Mouse (Mus musculus): ENCODE data around the gene Tbc1d7. TPM values are rescaled to one million over a fixed set of nuclear protein-coding genes. Genes with fewer than 3 reads are reported as not detected.

Tbc1d7 gene
- polyA plus RNA-seq, 1 experiment from 2014 or later, result 27.5 TPM

DNA sequence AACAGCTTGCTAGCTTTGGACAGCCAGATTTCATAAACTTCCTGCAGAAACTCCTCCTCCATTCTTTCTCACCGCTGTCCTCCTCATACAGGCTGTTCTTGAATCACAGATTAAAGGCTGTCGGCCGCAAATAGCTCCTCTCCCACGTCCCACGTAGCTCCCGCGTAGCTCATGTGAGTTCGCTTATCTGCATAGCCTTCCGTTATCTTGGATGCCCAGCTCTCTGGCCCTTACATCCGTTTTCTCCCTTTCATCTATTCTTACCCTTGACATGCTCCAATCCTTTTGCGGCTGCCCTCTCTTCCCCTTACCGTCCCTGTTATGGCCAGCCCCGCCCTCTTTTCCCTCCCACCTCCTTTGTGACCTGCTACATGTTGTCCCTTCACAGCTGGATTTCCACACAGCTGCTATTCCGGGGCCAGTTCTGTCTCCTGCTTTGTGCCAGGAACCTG is 20.5 kb upstream of the Tbc1d7 start:
- Histone ChIP-seq H3K4me2 (replicated peaks; ENCODE audit: low read depth, low read length) (peak overlapping the region; percentile 41), H3K9me3 (ENCODE audit: low read length) (no peaks in the 10 kb centered on the region), H3K9ac (replicated peaks; ENCODE audit: low read depth) (no peak overlapping the region), H3K4me3 (ENCODE audit: low read depth, low read length) (peak overlapping the region; percentile 24; the same call in 1 of the 2 replicates), H3K27ac (ENCODE audit: low read length) (peak overlapping the region; percentile 79), H3K4me1 (ENCODE audit: insufficient read depth, low read depth, low read length) (peaks cover 28% of the 10 kb centered on the region; the same call in 1 of the 2 replicates), H3K27me3 (replicated peaks; ENCODE audit: insufficient read depth, low read length) (no peaks in the 10 kb centered on the region), H3K36me3 (ENCODE audit: insufficient read depth, low read length) (no peaks in the 10 kb centered on the region)
- peak; percentile 85 for ATAC-seq
- TF ChIP-seq EP300 (IDR thresholded peaks at IDR 0.05) (peak; percentile 83), CTCF (IDR thresholded peaks at IDR 0.05) (no peak)
- WGBS, result 2% methylated on average over 14 of the region's 14 CpGs
- DNase-seq (ENCODE audit: low spot score), result peak; percentile 94

DNA sequence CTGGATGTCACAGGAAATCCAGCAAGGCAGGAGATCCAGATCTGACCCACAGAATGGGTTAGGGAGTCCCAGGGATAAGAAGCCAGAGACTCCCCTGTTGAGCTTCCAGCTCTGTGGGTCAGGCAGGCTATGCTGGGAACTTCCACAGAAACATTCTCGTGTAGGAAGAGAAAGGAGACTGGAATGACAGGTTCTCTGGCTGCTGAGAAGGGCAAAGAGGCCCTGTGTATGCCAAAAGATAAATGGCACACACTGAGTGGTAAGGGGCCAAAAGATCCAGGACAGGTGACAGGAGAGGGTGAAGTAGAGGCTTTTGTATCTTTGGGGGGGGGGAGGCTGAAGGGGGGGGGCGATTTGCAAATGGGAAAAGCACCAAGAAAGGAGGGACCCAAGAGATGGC is 20.0 kb upstream of the Tbc1d7 start:
- DNase-seq (ENCODE audit: low spot score) (no peak), ATAC-seq (no peak)
- Histone ChIP-seq H3K36me3 (ENCODE audit: insufficient read depth, low read length) (no peaks in the 10 kb centered on the region), H3K9me3 (ENCODE audit: low read length) (no peaks in the 10 kb centered on the region), H3K27me3 (replicated peaks; ENCODE audit: insufficient read depth, low read length) (no peaks in the 10 kb centered on the region), H3K9ac (replicated peaks; ENCODE audit: low read depth) (no peak overlapping the region), H3K4me1 (ENCODE audit: insufficient read depth, low read depth, low read length) (peaks cover 24% of the 10 kb centered on the region; the same call in 1 of the 2 replicates), H3K4me3 (ENCODE audit: low read depth, low read length) (no peak overlapping the region), H3K4me2 (replicated peaks; ENCODE audit: low read depth, low read length) (peak overlapping the region; percentile 41), H3K27ac (ENCODE audit: low read length) (peak overlapping the region; percentile 79)
- 0% methylated on average over 1 of the region's 2 CpGs for whole genome bisulfite sequencing
- TF ChIP-seq EP300 (IDR thresholded peaks at IDR 0.05), result no peak
- no peak for TF ChIP-seq CTCF (IDR thresholded peaks at IDR 0.05)

DNA sequence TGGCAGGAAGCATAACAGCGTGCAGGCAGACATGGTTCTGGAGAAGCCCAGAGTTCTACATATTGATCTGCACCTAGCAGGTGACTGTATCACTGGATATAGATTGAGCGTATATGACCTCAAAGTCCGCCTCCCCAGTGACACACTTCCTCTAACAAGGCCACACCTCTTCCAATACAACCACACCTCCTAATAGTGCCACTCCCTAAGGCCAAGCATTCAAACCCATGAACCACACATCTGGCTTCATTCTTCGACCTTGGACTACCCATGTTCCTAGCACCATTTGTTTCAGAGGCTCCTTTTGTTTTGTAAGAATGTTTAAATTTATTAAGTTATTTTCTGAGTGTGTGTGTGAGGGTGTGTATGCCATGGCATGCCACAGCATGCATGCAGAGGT is 16.4 kb upstream of the Tbc1d7 start:
- no peak overlapping the region for H3K27ac ChIP-seq (ENCODE audit: low read length)
- WGBS, result 95% methylated on average over 4 of the region's 4 CpGs
- H3K4me3 ChIP-seq (ENCODE audit: low read depth, low read length), result no peak overlapping the region
- H3K27me3 ChIP-seq (replicated peaks; ENCODE audit: insufficient read depth, low read length), result no peaks in the 10 kb centered on the region
- TF ChIP-seq CTCF (IDR thresholded peaks at IDR 0.05) (no peak), EP300 (IDR thresholded peaks at IDR 0.05) (no peak)
- H3K36me3 ChIP-seq (ENCODE audit: insufficient read depth, low read length), result no peaks in the 10 kb centered on the region
- H3K4me2 ChIP-seq (replicated peaks; ENCODE audit: low read depth, low read length), result no peak overlapping the region
- DNase-seq (ENCODE audit: low spot score) (no peak), ATAC-seq (no peak)
- no peak overlapping the region for H3K9ac ChIP-seq (replicated peaks; ENCODE audit: low read depth)
- peaks cover 9% of the 10 kb centered on the region; the same call in 1 of the 2 replicates for H3K4me1 ChIP-seq (ENCODE audit: insufficient read depth, low read depth, low read length)
- H3K9me3 ChIP-seq (ENCODE audit: low read length), result no peaks in the 10 kb centered on the region

DNA sequence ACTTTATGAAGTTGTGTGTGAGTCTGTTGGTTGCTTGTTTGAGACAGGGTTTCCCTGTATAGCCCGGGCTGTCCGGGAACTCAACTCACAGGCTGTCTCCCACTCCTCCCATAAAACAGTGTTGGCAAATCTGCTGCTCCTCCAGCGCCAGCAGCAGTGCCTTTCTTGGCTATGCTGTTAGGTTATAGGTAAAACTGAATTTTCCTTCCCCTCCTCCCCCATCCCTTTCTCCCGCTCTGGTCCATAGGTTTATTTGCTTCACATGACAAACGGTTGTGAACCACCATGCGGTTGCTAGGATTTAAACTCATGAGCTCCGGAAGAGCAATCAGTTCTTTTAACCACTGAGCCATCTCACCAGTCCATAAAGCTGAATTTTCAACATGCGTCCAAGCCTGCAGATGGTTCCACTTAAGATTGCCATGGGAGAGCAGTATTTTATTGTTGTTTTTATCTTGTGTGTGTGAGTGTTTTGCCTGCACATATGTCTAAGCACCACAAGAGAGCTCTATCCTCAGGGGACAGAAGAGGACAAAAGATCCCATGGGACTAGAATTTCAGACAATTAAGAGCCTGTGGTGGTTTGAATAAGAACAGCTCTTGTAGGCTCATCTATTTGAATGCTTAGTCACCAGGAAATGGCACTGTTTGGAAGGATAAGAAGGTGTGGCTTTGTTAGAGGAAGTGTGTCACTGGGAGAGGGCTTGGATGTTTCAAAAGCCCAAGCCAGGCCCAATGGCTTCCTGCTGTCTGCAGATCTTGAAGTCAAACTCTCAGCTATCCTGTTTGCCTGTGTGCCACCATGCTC is 12.2 kb upstream of the Tbc1d7 start:
- DNase-seq (ENCODE audit: low spot score), result peak; percentile 26
- WGBS, result 50% methylated on average over 8 of the region's 8 CpGs
- no peak overlapping the region for H3K27ac ChIP-seq (ENCODE audit: low read length)
- H3K27me3 ChIP-seq (replicated peaks; ENCODE audit: insufficient read depth, low read length), result no peaks in the 10 kb centered on the region
- 0 out of 2 replicates have a peak, but pooled peaks have one; percentile 8 for TF ChIP-seq CTCF (IDR thresholded peaks at IDR 0.05)
- no peak for TF ChIP-seq EP300 (IDR thresholded peaks at IDR 0.05)
- no peaks in the 10 kb centered on the region for H3K36me3 ChIP-seq (ENCODE audit: insufficient read depth, low read length)
- no peak overlapping the region for H3K9ac ChIP-seq (replicated peaks; ENCODE audit: low read depth)
- no peak overlapping the region for H3K4me3 ChIP-seq (ENCODE audit: low read depth, low read length)
- ATAC-seq, result peak; percentile 58
- H3K4me2 ChIP-seq (replicated peaks; ENCODE audit: low read depth, low read length), result peak overlapping the region; percentile 44
- H3K9me3 ChIP-seq (ENCODE audit: low read length), result no peaks in the 10 kb centered on the region
- no peaks in the 10 kb centered on the region; the same call in 1 of the 2 replicates for H3K4me1 ChIP-seq (ENCODE audit: insufficient read depth, low read depth, low read length)

DNA sequence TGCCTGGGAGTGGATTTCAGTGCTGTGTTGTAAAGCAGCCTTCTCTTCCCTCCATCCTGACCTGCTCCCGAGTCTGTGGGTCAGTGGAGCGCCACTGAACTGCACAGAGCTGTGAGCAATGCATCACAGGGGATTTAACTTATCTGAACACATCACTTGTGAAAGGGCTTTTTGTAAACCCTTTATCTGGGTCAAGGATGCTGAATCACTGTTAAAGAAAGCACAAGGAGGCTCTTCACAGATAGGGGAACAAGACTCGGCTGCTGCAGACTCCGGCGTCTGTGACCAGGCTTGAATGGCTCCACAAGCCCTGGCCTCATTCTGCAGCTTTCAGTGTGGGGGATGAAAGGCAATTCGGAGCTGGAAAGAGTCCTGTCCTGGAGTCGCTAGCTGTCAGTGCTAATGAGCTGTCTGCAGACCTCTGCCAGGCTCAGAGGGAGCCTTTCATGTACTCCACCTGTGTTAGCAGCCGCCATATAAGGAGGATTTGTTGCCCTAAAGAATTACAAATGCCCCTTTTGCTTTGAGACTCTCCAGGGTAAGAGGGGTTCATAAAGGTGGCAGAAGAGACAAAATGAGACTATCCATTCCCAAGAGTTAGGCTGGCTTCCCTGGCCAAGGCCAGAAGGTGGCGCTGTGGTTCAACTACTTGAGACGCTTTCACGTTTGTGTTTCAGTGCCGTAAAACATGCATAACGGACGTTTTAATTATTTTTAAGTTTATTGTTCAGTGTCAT is 11.3 kb upstream of the Tbc1d7 start:
- WGBS, result 6% methylated on average over 14 of the region's 14 CpGs
- H3K9me3 ChIP-seq (ENCODE audit: low read length), result no peaks in the 10 kb centered on the region
- TF ChIP-seq CTCF (IDR thresholded peaks at IDR 0.05) (peak; percentile 94), EP300 (IDR thresholded peaks at IDR 0.05) (no peak)
- no peak overlapping the region for H3K9ac ChIP-seq (replicated peaks; ENCODE audit: low read depth)
- peak overlapping the region; percentile 44 for H3K4me2 ChIP-seq (replicated peaks; ENCODE audit: low read depth, low read length)
- no peaks in the 10 kb centered on the region for H3K27me3 ChIP-seq (replicated peaks; ENCODE audit: insufficient read depth, low read length)
- peak; percentile 85 for DNase-seq (ENCODE audit: low spot score)
- no peaks in the 10 kb centered on the region; the same call in 1 of the 2 replicates for H3K4me1 ChIP-seq (ENCODE audit: insufficient read depth, low read depth, low read length)
- H3K27ac ChIP-seq (ENCODE audit: low read length), result no peak overlapping the region
- no peaks in the 10 kb centered on the region for H3K36me3 ChIP-seq (ENCODE audit: insufficient read depth, low read length)
- no peak overlapping the region for H3K4me3 ChIP-seq (ENCODE audit: low read depth, low read length)
- ATAC-seq, result peak; percentile 74

DNA sequence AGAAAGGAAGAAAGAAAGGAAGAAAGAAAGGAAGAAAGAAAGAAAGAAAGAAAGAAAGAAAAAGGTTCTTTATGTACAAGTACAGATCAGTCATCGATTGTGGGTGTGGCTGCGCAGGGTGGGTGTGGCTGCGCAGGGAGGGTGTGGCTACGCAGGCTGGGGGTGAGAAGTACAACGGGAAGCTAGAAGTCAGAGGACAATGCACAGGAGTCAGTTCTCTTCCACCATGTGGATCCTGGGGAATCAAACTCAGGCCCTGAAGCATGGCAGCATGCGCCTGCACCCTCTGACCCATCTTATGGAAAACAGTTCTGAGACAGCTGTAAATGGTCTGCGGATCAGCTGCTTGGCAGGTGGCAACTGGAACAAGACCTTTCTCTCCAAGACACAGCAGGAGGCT is 9.8 kb upstream of the Tbc1d7 start:
- Histone ChIP-seq H3K27ac (ENCODE audit: low read length) (no peak overlapping the region), H3K4me1 (ENCODE audit: insufficient read depth, low read depth, low read length) (no peaks in the 10 kb centered on the region; the same call in 1 of the 2 replicates), H3K4me2 (replicated peaks; ENCODE audit: low read depth, low read length) (no peak overlapping the region), H3K4me3 (ENCODE audit: low read depth, low read length) (no peak overlapping the region), H3K36me3 (ENCODE audit: insufficient read depth, low read length) (no peaks in the 10 kb centered on the region), H3K9ac (replicated peaks; ENCODE audit: low read depth) (no peak overlapping the region), H3K9me3 (ENCODE audit: low read length) (no peaks in the 10 kb centered on the region), H3K27me3 (replicated peaks; ENCODE audit: insufficient read depth, low read length) (no peaks in the 10 kb centered on the region)
- WGBS, result 63% methylated on average over 7 of the region's 7 CpGs
- ATAC-seq (no peak), DNase-seq (ENCODE audit: low spot score) (no peak)
- no peak for TF ChIP-seq EP300 (IDR thresholded peaks at IDR 0.05)
- TF ChIP-seq CTCF (IDR thresholded peaks at IDR 0.05), result no peak

Measured in lung, postnatal 0 days (tissue).